Mouse (Mus musculus): ENCODE data around the gene Myo18b.

GRCm38 (mm10) chr5:112924806-112925205 lies 28.6 kb upstream of the Myo18b start:
- TF ChIP-seq CTCF (IDR thresholded peaks at IDR 0.05; ENCODE audit: insufficient read depth, low read length) (no peak), POLR2A (IDR thresholded peaks at IDR 0.05; ENCODE audit: borderline replicate concordance, extremely low read depth, low read depth, low read length) (no peak)

All from lung, adult 2 months (tissue).